Mouse (Mus musculus) kidney, postnatal 36 days (tissue): Measurements from ENCODE around the gene Xylt2.
"Not testable (repeated sequence)": the region's sequence is repeated elsewhere in the genome, so short reads cannot be mapped to it uniquely, and the experiment has no call there.

Experiments used
- DNase-seq, 2 experiments: peaks; one replicate each; pipeline ENCODE4 v3.0.0; 2021 to 2022; ENCODE audit warnings: mixed read lengths in 2 of 2

The Xylt2 gene

DNA sequence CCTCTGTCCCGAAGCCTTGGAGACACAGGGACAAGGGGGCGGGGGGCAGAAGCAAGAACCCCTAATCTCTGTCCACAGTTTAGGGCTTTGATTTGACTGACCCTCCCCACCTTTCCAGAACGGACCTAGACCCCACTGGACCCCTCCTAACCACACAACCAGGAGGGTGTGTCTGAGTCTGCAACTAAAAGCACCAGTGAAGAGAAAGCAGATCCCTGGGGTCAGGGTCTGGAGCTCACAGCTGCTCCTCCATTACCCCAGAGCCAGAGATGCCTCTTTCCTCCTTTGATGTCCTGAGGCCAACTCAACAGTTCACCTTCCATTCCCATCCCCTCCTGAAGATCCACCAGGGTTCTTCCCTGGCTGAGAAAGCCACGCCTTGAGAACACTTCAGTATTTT, 1.0 kb downstream of the Xylt2 start:
- DNase-seq, result no peak

DNA sequence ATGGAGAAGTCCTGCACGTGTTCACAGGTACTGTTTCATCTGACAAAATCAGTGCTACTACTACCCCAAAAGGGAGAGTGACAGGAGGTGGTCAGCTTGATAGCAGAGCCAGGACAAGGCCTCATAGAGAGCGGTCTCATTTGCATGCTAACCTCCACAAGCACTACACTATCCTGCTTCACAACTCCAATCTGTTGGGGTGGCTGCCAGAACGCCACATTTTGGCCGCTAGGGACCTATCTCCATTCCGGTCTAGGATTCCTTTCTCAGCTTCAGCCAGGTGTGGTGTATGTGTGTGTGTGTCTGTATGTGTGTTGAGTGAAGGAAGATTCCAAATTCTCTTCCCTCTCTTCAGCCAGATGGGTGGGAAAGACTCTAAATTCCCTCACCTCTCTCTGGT, 1.9 kb downstream of the Xylt2 start:
- peak in 1 of 2 experiments; percentile 32 for DNase-seq

DNA sequence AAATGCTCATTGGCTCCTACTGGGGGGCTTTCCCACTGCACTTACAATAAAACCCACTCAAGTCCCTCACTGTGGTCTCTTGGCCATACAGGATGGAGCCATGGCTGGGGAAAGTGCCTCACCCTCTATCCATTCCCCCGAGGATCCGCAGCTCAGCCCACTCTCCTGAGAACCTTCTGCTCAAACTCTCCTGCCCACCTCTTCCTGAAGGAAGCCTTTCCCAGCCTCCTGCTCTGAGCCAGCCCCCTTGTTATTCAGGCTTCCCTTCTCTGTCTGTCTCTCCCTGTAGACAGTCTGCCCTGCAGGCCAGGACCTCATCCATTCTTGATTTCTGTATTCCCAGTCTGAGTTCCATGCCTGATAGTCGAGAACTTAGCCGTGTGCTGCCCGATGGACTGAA, 2.3 kb downstream of the Xylt2 start:
- DNase-seq, result no peak

DNA sequence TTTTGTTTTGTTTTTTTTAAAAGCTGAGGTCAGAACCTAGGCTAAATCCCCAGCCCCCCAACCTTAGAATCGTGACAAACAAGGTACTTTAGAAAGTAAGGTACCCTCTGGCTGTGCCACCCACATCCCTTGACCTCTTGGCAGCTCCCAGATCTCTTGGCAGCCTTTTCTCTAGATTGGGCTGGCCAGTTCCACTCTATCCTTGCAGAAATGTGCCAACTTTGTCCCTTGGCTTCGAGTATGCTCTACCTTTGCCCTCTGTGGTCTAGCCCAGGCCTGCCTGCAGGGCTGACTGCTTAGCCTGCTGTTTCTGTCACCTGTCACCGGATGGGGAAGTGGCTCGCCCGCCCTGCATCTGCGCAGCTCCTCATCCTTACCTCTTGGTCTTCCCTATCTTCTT, 12.0 kb downstream of the Xylt2 start:
- DNase-seq, result peak; percentile 69 to 76

DNA sequence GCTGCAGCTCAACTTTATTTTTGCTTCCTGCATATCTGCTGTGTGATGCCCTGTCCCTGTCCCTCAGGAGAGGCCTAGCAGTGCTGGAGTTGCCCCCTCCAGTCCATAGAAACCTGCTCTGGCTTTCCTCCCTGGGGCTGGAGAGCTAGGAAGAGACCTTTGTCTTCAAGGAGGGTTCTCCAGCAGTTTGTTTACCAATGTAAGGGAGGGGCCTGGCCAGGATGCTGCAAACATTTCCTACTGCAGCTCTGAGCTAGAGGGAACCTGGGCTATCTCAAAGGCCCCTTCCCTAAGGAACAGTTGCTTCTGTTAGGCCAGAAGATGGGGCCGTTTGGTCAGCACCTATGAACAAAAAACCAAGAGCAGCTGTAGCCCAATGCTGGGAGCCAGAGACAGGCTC, 16.0 kb downstream of the Xylt2 start:
- DNase-seq, result peak; percentile 19 to 23

DNA sequence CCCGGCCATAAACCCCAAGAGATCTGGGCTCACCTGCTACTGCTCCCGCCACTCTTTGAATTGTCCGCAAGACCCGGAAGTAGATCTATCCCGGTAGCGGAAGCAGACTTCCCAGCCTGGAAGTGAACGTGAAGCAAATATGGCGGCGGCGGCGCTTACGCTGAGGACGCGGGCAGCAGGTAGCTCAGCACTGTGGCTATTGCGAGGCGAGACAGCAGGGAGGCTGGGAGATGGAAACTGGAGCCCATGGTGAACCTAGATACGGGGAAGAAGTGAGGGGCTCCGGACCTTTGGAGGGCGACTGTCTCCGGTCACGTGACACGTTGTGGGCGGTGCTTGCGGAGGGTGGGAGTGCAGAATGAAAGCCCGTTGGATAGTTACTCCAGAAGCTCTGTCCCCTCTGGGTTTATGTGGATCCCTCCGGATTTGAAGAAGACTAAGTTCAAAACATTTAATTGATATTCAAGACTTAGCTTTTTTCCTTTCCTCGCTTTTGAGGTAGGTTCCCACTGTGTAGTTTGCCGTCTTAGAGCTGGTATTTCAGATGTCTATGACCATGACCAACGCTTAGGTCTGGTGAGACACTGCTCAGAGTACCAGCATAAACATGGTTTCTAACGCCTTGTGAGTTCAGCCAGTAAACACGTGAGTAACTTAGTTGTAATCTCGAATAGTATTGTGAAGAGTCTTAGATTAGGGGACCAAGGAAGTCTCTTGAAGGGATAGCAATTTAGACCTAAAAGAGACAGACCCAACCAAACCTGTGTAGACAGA, 23.5 kb downstream of the Xylt2 start, which contains the start of the genes Mrpl27 and Eme1:
Gene Mrpl27, plus strand, starts transcription at position 105 of the 774 bp plus-strand sequence.
Gene Eme1, minus strand, starts transcription at position 302 of the 774 bp plus-strand sequence.
- peak; percentile 88 to 94 for DNase-seq

DNA sequence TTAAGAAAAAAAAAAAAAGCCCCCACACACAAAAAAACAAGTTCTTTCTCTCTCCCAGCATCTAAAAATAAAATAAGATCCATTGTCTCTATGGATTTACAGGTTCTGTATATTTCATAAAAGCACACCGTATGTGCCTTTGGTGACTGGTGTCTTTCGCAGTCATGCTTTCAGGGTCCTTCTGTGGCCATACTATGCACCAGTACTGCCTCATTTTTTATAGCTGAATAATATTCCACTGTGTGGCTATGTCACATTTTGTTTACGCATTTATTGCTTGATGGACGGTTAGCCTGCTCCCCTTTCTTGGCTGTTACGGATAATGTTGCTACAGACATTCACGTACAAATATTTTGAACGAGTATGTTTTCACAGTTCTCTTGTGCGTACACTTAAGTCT, 24.3 kb downstream of the Xylt2 start:
- DNase-seq, result no peak

DNA sequence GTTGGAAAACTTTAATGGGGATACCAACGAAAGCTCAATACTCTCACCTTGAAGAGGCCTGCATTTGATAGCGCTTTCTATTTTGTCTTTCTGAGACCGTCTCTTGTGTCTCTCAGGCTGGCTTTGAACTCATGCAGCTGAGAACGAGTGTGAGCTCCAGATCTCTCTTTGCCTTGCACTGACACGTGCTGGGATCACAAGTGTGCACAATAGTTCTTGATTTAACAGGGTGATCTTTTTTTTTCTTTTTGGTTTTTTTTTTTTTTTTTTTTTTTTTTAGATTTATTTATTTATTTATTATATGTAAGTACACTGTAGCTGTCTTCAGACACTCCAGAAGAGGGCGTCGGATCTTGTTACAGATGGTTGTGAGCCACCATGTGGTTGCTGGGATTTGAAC, 26.1 kb downstream of the Xylt2 start:
- not testable (repeated sequence) for DNase-seq

DNA sequence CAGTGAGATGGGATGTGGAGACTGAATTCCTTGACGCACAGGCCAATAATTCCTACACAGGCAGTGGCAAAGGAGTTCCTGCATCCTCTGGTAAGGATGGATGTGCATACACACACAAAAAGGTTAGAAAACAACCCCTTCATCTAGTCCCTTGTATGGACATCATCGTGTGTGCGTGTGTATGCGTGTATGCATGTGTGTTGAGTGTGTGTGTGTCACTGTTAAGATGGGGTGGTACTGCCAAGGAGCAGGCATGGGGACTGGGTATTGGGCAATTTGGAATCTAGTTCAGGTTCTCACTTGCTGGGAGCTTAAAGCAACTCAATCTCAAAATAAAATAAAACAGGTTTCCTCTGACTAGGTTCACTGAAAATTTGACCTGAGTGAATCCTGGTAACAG, 30.9 kb downstream of the Xylt2 start:
- no peak for DNase-seq

DNA sequence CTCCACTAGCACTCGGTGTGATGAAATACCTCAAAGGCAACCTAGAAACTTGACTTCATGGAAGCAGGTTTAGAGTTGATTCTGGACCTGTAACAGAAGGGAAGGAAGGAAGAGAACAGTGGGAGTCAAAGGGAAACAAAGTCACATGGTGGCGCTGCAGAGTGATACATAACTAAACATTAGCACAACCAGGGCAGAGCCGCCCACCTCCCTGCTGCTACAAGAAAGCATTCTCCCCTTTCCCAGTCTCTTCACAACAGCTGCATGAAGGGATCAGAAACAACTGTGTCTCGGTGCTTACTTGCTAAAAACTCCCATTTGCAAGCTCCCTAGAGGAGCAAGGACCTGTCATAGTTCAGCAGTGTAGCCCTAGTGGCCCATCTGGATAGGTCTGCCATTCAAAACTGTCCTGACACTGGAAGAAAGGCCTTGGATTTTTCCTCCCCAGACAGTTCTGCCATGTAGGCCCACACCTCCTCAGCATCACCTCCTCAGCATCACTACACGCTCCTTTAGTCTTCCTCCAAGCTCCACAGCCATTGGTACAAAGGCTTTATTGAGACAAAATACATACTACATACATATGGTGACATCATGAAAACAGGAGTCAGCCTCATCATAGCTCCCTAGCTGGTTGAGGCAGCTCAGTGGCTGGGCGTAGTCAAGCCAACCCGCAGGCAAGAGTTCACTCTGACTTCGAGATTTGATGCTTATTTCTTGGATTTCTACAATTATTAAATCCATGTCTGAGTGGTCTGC, 32.7 kb downstream of the Xylt2 start:
- no peak for DNase-seq

DNA sequence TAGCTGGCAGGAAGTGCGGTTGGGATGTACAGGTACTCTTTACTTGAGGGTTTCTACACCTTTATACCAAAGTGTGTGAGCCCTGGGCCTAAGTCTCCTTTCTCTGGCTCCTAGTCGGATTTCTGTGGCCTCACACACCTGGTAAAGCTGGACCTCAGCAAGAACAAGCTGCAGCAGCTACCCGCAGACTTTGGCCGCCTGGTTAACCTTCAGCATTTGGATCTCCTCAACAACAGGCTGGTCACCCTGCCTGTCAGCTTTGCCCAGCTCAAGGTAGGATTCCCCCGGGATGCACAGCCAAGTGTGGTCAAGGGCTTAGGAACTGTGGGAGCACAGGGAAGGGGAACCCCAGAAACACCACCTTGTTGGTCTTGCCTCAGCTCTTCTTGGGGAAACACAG, 42.9 kb downstream of the Xylt2 start:
- DNase-seq, result peak; percentile 76 to 79

DNA sequence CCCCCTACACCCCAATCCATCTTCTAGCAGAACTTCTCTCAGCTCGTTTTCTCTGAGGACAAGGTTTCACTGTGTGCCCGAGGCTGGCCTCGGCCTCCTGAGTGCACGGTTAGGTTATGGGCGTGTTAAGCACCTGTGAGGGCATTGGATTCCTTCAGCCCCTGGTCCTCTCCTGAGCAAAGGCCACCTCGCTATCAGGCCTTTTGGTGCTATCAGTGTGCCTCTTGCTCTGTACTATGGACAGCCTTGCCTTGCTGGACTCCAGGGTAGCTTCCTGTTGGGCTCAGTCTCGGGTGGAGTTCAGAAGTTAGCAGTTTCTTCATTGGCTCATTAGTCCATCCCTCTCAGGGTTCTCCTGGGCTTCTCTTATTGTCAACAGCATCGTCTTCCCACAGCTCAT, 44.3 kb downstream of the Xylt2 start:
- no peak for DNase-seq

DNA sequence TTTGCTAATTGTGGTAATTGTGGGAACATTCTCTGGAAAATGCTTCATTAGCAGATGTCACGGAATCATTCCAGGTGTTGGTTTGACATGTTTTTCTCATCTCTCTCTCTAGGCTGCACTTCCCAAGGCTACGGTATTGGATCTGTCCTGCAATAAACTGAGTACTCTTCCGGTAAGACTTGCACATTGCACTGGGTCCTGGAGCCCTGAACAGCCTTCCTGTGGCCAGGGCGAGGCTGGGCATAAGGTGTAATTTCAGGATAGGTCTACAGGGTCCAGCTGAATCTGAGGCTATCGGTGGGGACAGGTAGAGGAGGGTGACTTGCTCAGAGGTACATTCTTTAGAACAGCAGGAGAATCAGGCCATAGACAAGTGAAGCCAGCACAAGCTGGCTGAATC, 45.3 kb downstream of the Xylt2 start:
- DNase-seq, result no peak

DNA sequence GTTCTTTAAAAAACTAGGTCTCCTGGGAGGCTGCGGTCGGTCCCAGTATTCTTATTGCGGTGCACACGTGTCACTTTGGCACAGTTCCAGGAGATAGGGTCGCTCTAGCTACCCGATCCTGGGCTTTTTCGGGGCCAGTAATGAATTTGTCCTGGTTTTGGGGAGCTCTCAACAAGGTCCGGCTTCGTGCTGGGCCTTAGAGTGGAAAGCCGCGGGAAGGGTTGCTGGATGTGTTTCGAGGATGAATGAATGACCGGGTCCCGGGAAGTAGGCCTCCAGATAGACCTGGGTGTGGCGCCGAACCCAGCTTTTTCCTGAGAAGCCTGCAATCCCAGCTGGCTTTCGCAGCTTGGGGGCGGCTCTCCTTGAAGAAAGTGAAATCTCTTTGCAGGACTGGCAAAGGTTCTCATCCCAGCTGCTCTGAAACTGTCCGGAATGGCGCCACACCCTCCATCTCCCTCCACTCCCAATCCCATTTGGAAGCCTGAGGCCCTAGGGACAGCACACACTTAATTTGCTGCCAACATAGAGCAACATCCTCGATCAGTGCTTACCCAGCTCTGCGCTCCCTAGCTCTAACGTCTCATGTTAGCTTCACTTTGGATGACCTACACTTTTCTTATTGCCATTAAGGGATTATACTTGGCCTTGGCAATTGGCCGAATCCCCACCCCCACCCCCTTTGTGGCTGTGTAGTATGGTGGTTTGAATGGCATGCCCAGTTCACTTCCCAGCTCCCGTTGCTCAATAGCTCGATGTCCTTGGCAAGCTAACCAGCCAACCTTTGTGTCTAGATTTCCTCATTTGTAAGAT, 46.9 kb downstream of the Xylt2 start:
- DNase-seq, result peak in 1 of 2 experiments; percentile 50

DNA sequence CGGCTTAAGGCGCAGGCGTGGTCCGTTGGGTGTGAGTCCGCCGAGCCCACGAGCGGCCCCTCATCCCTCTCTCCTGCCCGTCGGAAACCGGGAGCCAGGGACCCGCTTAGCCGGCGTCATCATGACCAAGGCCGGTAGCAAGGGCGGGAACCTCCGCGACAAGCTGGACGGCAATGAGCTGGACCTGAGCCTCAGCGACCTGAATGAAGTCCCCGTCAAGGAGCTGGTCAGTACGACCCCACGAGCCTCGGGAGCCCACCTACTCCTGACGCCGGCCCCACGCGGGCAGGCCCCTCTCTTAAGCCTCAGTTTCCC, 47.5 kb downstream of the Xylt2 start:
- DNase-seq, result no peak

DNA sequence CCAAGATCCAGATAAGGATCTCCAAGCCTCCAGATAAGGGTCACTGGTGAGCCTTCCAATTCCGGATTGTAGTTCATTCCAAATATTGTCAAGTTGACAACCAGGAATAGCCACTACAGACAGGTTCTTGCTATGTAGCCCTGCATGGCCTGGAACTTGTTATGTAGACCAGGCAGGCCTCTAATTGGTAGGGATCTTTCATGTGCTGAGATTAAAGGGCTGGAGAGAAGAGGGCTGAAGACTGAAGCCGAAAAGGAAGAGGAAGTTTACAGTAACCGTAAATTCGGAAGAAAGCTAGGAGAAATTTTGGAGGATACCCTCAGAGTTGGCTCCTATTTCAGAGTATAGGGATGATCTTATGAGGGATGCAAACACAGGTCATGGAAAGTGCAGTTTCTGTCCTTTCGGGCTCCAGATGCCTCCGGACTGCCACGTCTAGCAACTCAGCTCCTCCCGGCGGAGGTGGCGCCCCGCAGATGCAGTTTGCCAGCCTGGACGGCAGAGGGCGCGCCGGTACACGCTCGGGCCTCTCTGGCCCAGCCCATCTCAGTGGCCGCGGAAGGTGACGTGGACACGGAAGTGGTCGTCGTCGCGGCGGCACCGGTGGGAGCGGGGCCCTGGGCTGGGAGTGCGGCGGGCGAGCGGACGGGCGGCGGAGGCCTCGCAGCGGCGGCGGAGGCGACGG, 48.0 kb downstream of the Xylt2 start, which contains the start of gene Lrrc59:
Gene Lrrc59, plus strand, starts transcription at position 569 of the 685 bp plus-strand sequence.
- DNase-seq, result peak; percentile 93 to 95

DNA sequence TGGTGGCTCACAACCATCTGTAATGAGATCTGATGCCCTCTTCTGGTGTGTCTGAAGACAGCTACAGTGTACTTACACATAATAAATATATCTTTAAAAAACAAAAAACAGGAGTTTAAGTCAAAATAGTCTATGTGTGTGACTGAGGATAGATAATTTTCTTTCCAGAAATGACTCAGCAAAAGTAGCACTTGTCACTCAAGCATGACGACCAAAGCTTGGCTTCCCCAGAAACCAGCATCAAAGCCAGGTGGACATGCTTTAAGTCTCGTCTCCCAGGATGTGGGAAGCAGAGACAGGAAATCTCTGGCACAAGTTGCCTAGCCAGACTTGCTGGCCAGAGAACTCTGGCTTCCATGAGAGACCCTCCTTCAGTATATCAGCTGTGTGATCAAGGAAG, 55.2 kb downstream of the Xylt2 start:
- DNase-seq, result no peak

DNA sequence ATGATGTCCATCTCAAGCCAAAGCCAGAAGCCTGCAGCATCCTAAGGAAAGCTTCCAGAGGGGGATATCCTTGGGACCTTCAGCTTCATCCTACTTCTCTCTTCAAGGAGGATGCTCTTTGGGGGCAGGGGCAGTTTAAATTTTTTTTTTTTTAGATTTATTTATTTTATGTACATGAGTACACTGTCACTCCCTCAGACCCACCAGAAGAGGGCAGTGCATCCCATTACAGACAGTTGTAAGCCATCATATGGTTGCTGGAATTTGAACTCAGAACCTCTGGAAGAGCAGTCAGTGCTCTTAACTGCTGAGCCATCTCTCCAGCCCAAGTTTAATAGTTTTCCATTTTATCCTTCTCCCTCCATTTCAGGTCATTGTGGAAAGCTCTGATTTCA, 55.9 kb downstream of the Xylt2 start:
- DNase-seq, result no peak

DNA sequence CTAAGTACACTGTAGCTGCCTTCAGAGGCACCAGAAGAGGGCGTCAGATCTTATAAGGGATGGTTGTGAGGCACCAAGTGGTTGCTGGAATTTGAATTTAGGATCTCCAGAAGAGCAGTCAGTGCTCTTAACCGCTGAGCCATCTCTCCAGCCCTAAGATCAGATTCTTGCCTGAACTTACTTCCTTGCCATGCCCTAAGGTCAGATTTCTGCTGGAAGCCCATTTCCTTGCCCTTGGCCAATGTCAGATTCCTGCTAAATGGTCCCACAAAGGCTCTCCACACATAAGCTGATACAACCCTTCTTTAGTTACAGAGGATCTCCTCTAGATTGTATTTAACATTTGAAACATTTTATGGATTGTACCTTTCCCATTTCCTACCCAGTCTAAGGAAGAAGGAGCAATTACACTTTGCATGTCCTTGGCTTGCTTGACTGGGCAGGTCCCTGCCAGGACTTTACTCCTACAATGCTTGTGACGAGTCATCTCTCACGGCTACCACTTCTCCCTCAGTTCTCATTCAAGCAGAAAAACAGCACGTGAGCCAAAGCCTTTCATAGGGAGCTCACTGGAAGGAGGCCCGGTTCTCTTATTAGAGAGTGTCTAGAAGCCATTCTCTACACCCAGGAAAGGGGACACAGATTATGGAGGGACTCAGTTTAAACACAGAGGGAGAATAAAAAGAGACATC, 56.4 kb downstream of the Xylt2 start:
- peak; percentile 30 to 52 for DNase-seq

DNA sequence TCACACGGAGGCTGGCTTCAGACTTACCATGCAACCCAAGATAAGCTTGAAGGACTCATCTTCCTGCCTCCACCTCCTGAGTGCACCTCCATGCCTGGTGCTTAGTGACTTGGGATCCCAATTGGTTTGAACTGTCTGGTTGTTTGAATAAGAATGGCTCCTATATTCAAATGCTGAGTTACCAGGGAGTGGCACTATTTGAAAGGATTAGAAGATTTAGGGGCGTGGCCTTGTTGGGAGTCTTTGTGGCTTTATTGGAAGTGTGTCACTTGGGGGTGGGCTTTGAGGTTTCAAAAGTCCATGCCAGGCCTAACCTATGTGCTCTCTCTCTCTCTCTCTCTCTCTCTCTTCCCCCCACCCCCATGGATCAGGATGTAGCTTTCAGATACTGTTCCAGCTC, 59.7 kb downstream of the Xylt2 start:
- no peak for DNase-seq

DNA sequence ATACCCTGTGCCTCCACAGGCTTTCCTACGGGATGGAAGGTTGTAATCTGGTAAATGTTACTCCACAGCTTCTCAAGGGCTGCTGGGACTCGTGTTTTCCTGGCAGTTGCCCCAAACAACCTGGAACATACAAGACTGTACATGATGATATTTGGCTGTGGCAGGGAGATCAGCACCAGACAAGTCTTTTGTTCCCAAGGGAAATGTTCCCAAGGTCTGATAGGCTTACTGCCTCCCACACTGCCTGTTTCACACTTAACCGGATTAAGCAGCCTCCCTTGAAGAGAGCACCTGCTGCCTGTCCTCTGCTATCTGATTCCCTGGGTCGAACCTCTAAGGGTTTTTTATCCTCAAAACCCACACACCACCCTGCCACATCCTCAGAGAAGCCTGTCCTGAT, 61.8 kb downstream of the Xylt2 start:
- no peak for DNase-seq

DNA sequence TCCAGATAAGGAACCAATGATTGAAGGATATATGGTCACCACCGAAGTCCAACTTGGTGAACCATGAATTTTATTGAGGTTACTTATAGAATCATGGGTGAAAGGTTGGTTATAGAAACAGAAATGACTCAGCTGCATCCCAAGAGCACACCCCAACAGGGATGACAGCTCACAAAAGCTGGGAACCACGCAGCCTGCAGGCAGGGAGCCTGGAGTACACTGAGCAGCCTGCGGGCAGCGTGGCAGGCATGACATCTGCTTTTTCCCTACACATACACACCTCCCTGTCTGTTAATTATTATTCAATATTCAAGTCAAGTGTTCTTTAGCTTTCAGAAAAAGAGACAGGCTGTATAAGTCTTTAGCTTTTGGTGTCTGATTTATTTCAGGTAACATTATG, 62.7 kb downstream of the Xylt2 start:
- DNase-seq, result no peak
